Mouse (Mus musculus): ENCODE measurements around the gene Hs3st3b1.

The Hs3st3b1 gene

DNA sequence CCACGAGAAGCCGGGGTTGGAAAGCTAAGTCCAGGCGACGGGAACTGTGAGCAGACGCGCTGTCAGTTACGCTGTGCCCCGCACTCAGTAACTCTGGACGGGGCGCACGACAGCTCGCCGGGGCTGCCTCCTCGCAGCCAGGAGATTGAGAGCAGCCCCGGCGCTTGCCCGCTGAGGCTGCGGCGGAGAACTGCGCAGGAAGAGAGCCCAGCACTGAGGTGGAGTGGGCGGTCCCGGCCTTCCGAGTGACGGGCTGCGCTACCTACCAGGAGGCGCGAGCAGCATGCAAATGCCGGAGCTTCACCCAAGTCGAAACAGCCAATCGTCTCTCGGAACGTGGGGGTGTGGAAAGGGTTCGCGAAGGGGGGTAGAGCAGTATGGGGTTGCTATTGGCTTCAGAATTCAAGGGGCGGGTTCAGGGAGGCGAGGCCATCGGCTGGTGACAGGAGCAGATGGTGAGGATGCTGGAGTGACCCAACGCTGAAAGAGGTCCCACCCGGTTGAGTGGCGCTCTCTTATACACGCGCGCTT lies at the start of gene Hs3st3b1:
Gene Hs3st3b1 (minus strand): TSS at position 200 of the 531 bp plus-strand sequence.
- peak; percentile 29 to 40 for DNase-seq

DNA sequence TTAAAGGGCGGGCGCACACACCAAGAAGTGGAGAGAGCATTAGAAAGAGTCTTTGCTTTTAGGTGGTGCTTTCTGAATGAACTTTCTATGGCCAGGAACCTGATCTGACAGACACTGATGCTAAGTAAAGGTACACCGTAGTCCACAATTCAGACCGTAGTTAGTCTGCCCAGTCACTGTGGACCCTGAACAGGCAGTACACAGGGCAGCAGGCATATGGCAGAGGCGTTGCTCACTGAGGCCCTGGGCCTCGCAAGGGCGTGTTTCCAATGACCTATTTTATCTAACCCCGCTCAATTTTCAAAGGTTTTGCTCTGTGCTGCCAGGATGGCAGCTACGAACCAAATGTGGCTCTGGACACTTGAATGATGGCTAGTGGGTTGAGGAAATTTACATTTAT lies 49.4 kb upstream of the Hs3st3b1 start:
- DNase-seq, result no peak

DNA sequence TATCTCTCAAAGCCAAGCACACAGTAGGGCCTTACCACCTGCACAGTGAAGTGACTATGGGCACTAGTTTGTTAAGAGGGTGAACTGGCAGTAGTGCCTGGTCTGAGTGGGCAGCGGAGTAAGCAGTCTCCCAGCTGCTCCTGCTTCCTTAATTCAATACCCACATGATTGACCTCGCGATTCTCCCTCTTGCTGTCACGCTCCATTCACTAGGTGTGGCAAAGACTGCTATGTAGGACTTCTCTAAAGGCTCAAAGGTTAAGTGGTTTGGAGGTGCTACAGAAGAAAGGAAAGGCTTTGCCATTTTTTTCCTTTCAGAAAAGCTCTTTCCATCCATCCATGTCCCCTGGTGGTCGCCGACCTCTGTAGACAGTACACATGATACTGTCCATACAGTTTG lies 48.7 kb upstream of the Hs3st3b1 start:
- DNase-seq, result no peak

DNA sequence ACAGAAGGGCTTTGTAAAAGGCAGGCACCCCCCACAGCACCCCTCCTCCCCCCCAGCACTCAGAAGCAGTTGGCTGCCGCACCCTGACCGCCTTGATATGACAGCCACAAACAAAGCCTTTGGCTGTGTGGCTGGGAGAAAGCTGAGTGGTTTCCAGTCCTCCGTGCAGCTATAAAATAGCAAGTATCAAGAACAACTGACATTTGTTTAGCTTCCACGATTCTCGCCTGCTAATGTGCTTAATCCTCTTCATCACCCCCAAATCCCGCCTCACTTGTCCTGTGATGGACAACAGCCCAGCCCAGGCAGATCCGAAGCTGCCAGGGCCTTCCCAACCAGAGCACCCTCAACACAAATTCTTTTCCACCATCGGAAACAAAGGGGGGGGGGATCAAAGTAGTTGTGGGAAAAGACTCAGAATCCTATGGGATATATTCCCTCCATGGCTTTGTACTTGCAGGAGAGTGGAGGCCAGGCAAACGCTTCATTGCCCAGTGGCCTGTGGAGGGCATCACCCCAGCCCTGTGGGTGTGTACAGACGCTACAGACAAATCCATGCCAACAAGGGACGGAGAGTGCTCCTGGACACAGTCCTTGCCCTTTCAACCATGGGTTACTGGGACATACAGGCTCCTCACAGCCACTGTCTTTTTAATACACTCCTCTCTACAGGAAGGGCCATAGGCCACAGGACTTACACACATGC lies 47.3 kb upstream of the Hs3st3b1 start:
- no peak for DNase-seq

DNA sequence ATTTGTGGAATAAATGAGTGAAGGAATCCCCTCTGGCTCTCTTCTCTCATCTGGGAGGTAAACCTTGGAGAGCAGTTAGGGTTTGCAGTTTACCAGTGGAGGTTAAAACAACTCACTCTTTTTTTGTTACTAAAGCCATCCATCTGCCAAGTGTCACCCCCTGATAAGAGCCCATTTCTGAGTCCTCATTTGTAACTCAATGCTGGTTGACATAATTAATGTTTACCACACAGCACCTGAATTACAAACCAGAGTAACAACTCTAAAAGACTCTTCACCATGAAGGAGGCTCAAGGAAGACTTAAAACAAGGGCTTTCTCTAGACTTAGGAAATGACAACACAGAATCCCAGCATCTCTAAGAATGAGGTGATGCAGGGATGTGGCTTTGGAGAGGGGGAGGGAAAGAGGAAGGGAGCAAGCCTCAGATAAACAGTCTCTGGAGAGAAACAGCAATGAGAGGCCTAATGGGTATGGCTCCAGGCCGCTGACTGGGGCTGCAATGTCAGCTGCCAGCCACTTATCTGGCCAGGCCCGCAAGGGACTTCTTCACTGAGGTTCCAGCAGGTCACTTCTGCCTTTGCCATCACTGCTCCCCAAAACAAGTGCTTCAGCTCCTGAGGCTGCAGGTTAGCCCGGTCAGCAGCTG lies 46.4 kb upstream of the Hs3st3b1 start:
- DNase-seq, result no peak

DNA sequence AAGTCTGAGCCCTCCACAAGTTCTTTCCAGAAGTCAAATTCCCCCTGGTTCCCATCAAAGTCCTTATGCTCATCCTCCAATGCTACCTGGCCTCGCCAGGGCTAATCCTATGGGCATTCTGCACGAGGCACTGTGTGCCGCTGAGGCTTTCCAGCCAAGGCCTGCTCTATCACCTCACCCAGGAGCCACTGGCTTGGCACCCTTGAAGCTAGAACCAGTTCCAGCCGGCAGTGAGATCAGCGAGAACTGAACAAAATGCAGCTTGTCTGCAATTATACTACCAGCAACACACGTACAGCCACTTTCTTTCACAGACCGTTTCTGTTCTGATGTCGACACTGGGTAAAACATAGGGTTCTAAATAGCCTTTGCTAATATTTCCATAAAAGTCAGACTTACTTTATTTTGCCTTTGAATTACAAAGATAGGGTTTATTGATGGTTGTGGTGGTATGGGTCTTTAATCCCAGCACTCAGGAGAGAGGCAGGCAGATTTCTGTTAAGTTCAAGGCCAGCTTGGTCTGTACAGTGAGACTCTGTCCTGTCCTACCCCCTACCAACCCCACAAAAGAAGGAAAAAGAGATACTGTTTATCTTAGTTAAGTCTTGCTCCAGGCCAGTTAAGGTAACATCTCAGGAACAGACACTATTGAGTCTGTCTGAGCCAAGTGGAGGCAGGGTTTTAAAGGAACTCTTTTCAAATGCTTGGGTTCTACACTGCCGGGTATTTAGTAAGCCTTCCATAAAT lies 45.7 kb upstream of the Hs3st3b1 start:
- no peak for DNase-seq

DNA sequence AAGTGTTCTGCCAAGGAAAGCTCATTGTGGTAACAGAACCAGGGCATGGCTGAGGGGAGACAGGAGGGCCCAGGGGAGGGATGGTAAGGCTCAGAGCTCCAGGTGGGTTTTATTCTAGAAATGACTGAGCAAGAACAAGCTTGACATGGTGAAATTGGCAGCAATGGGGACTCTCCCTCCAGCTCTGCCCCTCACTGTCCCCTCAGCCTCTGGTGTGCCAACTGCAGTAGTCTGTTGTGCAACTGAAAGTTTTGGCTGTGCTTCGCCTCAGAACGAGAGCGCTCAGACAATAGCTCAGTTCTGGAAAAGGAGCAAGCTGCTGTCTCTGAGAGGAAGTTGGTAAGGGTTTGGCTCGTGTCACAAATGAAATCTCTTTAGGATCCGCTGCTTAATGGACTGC lies 43.3 kb upstream of the Hs3st3b1 start:
- no peak for DNase-seq

DNA sequence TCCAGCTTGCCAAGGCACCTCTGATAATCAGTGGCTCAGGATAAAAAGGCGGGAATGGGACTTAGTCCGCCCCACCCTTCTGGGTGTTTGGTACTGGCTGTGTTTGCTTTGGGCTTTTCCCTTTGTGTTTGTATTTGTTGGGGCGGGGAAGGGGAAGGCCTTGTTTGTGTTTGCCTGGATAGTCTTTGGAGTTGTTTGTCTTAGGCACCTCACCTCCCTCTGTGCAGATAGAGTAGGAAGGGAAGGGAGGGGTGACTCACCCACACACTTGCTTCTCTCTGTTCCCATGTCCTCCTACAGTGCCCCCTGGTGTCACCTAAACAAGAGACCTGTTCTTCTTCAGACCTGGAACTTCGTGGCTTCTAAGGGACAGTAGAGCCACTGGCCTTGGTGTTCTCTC lies 35.1 kb upstream of the Hs3st3b1 start:
- no peak for DNase-seq

DNA sequence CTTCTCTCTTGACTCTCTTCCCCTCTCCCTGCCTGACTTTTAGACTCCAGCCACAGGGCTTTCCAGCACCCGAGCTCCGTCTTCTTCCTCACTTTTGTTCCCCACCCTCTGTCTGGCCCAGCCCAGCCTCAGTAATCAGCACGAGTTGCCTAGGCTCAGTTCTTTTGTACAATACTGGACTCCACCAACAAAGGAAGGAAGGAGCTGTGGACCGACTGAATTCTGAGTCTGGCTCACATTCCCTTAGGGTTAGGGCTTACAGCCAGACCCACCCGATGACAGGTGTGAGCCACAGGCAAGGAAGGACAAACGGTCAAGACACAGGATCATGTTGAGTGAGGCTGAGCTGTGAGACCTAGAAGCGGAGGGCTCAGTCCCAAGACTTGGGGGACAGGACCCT lies 34.7 kb upstream of the Hs3st3b1 start:
- DNase-seq, result no peak

DNA sequence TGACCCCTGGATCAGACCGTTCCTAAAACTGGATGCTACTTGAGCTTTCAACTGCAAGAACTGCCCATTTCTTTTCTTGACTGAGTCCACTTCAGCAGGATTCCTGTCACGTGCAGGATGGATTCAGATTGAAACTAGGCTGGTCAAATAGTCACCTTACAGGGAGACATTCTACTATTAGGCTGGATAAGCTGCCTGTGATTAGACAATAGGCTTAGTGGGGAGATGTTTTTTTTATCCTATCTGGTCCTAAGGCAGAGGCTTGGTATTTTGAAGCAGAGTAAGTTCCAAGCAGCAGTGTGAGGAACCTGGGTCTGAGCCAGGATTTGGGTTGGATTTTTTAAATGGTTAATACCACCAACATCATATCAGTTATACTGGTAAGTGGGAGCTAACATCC lies 31.8 kb upstream of the Hs3st3b1 start:
- DNase-seq, result no peak

DNA sequence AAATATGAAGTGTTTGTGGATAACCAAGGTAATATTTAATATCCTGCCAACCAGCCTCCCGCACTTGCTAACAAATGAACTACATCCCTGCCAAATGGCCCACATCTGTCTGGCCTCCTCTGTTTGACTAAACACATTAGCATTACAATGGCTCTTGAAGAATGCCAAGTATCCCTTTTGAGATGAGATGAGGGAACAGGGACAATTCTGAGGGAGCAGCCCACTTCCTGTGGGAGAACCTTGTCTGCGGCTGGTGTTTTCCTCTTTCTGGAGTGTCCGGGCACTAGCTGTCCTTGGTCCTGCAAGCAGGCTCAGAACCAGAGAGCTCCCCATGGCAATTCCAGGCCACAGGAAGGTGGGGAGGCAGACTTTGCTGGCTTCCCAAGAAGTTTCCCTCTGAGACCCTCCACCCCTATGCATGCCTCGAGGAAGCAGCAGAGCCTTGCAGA lies 30.7 kb upstream of the Hs3st3b1 start:
- no peak for DNase-seq

DNA sequence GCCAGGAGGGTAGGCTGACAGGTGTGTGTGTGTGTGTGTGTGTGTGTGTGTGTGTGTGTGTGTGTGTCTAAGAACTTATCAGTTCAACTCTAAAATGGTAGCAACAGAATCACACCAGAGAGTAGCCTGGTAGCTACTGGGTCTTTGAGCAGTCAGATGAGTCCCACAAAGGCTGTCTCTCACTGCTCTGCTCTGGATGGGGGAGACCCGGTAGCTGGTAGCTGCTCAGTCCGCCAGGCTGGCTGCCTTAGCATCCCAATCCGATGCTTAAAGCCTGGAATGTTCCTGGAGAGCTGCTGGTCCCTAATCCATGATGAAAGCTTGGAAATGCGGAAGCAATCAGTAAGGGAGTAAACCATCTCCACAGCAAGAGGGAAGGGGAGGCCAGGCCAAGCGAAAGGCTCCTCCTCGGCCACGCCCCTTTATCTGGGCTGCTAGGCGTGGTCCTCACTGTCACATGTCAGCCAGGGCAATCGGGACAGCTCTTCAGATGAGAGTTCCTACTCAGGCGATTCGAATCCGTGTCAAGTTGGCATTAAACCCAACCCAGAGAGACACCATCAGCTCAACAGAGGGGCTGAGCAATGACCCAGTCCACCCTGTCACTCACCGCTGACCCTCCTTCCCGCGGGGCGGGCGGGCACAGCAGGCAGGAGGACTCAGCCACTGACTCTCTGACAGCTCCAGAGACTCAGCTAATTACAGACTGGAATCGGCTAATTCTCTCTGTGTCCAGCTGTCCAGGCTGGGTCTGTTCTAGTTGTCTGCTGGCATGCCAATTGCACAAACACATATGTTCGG lies 29.9 kb upstream of the Hs3st3b1 start:
- DNase-seq, result no peak

DNA sequence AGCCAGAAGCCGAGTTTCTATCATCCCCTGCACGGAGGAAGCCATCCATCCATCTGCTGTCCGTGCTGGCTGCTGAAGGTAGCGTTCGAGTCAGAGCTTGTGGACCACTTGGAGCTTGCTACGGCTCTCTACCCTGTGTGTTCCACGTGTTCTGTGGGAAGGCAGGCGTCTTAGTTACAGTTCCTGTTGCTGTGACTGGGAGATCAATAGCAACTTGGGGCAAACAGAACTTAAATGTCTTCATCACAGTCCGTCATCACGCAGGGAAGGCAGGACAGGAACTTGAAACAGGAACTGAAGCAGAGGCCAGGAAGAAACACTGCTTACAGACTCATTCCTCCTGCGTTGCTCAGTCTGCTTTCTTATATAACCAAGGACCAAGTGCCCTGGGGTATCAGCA lies 26.3 kb upstream of the Hs3st3b1 start:
- DNase-seq, result no peak

DNA sequence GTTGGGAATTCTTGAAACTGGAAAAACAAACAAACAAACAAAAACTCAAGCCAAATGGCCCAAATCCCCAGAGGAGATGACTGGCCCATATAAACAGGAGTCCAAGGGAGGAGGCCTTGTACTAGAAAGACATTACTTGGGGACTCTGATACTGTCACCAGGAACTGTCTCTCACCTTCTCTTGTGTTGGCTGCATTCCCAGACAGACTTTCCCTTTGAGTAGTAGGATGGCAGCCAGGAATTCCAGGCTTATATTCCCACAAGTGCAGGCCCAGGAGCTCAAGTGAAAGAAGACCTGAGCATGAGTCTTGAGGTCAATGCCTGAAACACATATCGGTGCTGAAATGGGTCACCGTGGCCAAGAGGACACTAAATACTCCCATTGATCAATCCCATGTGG lies 24.9 kb upstream of the Hs3st3b1 start:
- no peak for DNase-seq

DNA sequence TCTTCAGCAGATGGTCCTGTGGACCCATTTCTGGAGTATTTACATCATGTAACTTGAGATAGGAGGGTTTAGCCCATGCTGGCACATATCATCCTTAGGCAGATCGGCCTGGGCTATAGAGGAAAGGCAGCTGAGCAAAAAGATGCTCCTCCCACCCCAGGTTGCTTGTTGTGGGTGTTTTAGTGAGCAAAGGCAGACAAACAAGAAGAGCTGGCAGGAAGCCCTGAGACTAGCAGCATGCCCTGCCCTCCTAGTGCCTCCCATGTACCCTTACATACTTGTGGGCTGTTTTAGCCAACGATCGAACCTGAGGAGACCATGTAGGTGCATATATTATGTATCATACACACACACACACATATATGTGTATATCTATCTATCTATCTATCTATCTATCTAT lies 21.9 kb upstream of the Hs3st3b1 start:
- no peak for DNase-seq

DNA sequence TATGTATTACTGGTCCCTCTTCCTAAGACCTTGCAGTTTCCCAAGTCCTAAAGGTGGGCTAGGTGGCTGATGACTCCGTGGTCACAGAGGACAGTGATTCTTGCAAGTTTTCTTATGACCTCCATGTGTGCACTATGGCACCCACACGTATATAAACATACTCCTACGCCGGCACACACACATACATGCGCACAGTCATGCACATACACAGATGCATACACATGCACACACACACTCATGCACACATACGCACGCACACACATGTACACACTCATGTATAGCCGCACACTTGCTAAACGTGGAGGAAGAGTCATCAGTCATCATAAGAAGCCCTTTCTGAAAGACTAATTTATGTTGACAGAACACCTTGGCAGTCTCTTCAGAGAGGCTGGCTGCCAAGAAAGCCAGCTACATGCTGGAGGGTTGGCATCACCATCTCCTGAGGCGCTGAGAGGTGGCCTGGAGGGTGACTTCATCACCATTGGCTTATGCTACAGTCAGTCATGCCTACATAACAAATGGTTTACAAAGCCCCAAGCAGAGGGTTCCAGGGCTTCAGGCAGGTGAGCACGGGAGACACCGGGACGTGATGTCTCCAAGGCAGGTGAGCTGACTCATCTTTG lies 21.3 kb upstream of the Hs3st3b1 start:
- peak; percentile 43 to 51 for DNase-seq

DNA sequence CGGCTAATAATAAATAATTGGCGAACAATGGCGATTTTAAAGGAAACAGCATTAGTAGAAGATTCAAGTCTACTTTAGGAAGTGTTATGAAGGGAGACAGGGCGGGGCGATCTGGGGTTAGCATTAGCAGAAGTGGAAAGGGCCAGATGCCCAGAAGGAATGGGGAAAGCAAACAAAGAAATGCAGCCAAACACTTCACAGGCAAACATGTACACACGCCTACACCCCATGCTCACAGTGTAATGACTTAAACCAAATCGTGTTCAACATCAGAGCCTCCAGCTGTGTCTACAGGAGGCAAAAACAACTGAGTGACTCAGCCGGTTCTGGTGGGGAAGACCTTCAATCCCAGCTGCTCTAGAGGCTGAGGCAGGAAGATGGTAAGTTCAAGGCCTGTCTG lies 20.1 kb upstream of the Hs3st3b1 start:
- DNase-seq, result no peak

DNA sequence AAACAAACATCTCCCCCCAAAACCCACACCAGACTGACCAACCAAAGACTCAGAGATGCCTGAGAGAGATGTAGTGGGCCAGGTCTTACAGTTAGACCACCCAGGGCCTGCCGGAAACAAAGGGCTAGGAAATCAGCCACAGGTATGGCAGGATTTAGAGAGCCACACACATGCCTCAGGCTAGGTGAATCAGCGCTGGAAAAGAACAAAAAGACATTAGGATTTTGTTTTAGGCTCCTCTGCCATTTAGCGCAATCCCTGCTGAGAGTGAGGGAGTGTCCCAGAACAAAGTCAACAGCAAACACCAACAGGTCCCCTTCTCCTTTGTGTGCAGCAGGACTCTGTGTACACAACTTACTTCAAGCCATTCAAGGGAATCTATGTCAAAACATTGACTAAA lies 14.6 kb upstream of the Hs3st3b1 start:
- DNase-seq, result no peak

DNA sequence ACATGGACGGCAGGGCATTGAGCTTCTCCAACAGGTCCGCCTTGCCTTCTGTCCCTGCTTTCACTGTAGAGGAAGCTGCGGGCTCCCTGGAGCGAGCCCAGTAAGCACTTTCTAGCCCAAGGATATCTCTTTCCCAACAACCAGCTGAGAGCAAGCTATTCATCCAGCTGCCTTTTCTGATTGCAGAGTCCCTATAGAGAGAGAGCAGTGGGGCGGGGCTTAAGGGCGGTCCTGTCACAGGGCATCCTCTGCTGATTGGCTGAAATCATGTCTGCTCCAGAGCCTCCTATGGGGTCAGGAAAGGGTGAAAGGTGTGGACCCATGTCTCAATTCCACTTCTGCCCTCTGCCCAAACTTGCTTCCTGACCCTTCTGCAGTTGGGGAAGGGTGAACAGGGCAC lies 4.8 kb upstream of the Hs3st3b1 start:
- DNase-seq, result no peak

DNA sequence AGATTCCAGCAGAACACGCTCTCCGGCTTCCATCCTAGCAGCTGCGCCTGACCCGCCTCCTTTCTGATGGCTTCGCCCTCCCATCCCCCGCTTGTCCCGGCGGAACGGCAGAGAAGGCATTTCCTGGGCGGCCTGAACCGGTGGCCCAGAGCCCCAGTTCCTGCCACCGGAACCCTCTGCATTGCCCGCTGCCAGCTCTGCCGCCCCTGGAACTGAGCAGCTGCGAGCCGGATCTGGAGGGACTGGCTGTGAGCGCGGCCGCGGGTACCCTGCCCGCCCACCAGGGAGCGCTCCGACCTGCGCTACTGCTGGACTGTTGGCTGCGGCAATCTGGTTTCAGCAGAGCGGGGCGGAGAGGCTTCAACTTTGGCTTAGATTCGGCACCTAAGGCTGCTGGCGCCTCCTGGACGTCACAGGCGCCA lies 3.1 kb upstream of the Hs3st3b1 start:
- peak; percentile 42 to 48 for DNase-seq

DNA sequence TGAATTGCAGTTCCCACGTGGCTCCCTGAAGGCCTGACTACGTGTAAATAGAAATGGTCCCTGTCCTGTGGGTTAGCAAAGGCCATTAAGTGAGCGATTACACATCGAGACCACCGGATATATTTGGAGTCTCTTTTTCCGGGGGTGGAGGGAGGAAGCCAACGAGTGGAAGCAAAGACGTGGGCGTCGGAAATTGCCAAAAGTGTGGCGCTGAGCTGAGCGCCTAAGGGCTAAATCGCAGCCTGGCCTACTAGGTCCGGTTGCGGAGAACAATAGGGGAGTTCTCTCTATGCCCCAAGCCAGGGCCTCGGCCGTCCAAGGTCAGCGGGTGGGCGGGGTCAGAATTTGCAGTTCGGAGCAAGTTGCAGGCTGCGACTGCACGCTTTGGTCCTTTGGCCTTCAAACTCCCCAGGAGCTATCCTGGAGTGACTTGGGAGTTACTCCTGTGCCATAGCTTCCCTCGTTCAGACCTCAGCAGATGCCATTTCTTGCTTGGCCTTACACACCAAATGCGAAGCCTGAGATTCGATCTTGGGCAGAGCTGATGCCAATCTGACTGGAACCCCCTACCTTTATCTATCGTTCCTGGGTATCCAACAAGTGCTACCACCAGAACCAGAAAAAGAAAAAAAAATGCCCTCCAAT lies 2.3 kb upstream of the Hs3st3b1 start:
- no peak for DNase-seq

DNA sequence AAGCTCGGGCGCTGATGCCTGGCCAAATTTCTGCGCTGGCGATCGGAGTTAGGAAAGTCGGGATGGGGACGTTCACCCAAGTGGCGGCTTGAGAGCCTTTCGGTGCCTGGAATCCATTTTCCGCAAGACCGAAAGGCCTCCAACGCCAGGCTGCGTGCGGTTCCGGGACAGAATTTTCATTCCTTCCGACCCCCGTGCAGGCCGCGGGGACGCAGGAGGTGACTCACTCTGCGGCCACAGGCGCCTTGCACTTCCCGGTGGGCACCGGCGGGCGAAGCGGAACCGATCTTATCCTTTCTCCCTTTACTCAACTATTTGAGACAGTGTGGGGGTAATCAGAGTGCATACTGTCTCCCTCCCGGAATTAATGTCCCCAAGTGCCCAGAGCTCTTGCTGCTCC lies 1.3 kb upstream of the Hs3st3b1 start:
- DNase-seq, result no peak
